Mouse (Mus musculus) forebrain, embryonic 11.5 days (tissue): ENCODE measurements around the gene Fmnl2. TPM values are rescaled to one million over a fixed set of nuclear protein-coding genes. Genes with fewer than 3 reads are reported as not detected.

Experiments
- ATAC-seq: fragments of 200-750 bp; cut with Nextera tagmentation; replicated peaks from 2 replicates; pipeline ENCODE4 v1.8.0; 2017; ENCODE audit warnings: moderate TSS enrichment; ENCODE audit not compliant: low FRiP score
- DNase-seq: peaks from one replicate; pipeline ENCODE4 v3.0.0-alpha.2; 2017; ENCODE audit warnings: low spot score
- H3K27ac ChIP-seq: fragments of 300-500 bp; sonication (generic); 2 replicates; pipeline ENCODE4 v1.5.1; 2014; ENCODE audit warnings: low read depth, low read length
- H3K27me3 ChIP-seq: fragments of 300-500 bp; sonication (generic); 2 replicates; pipeline ENCODE4 v1.6.1; 2014; ENCODE audit warnings: mild to moderate bottlenecking, low read length, mixed read lengths; ENCODE audit not compliant: control insufficient read depth, insufficient read depth
- H3K36me3 ChIP-seq: fragments of 300-500 bp; sonication (generic); 2 replicates; pipeline ENCODE4 v1.6.1; 2014; ENCODE audit warnings: mild to moderate bottlenecking, low read length, moderate library complexity, mixed read lengths; ENCODE audit not compliant: control insufficient read depth, insufficient read depth
- H3K4me1 ChIP-seq: fragments of 300-500 bp; sonication (generic); replicated peaks from 2 replicates; pipeline ENCODE4 v1.6.1; 2014; ENCODE audit warnings: low read length, mixed read lengths; ENCODE audit not compliant: control insufficient read depth, insufficient read depth
- H3K4me2 ChIP-seq: fragments of 300-500 bp; sonication (generic); 2 replicates; pipeline ENCODE4 v1.6.1; 2014; ENCODE audit warnings: low read depth, mild to moderate bottlenecking, low read length, moderate library complexity, mixed read lengths; ENCODE audit not compliant: severe bottlenecking
- H3K4me3 ChIP-seq: fragments of 300-500 bp; sonication (generic); 2 replicates; pipeline ENCODE4 v1.5.1; 2014; ENCODE audit warnings: low read depth, low read length
- H3K9ac ChIP-seq: fragments of 300-500 bp; sonication (generic); 2 replicates; pipeline ENCODE4 v1.6.1; 2014; ENCODE audit warnings: low read length
- H3K9me3 ChIP-seq: fragments of 300-500 bp; sonication (generic); 2 replicates; pipeline ENCODE4 v1.6.1; 2016; ENCODE audit warnings: low read length, mixed read lengths; ENCODE audit not compliant: control insufficient read depth
- WGBS: fragments of 180-500 bp; shearing (Covaris S2); extraction: QIAGEN DNeasy Blood & Tissue Kit; methylation state at CpG from one replicate; pipeline ENCODE4 v1.1.7; 2014; 5-methylcytosine and 5-hydroxymethylcytosine counted together
- polyA plus RNA-seq: library from polyadenylated mRNA; unstranded; fragments of >200 nt; fragmentation: Nextera tagmentation; extraction: Ambion mirVana; gene quantifications from 2 replicates; pipeline ENCODE4 v1.2.1, GENCODE M21; 2014

The Fmnl2 gene
- polyA plus RNA-seq, 1 experiment from 2014 or later: 10.4 TPM

- Histone ChIP-seq H3K9ac (peak overlapping the region; percentile 87), H3K4me2 (peak overlapping the region; percentile 51), H3K4me3 (peak overlapping the region; percentile 76), H3K9me3 (no peaks in the 10 kb centered on the region), H3K27me3 (no peaks in the 10 kb centered on the region), H3K36me3 (no peaks in the 10 kb centered on the region), H3K4me1 (peaks cover 15% of the 10 kb centered on the region; the same call in 1 of the 2 replicates), H3K27ac (0 out of 2 replicates have a peak overlapping the region, but pooled peaks have one; percentile 21)
- DNase-seq (peak; percentile 58), ATAC-seq (no peak)
- 8% methylated on average over 7 of the region's 7 CpGs for WGBS
These were observed 1.8 kb downstream of the Fmnl2 start for GRCm38 (mm10) chr2:52859466-52859840.

DNA sequence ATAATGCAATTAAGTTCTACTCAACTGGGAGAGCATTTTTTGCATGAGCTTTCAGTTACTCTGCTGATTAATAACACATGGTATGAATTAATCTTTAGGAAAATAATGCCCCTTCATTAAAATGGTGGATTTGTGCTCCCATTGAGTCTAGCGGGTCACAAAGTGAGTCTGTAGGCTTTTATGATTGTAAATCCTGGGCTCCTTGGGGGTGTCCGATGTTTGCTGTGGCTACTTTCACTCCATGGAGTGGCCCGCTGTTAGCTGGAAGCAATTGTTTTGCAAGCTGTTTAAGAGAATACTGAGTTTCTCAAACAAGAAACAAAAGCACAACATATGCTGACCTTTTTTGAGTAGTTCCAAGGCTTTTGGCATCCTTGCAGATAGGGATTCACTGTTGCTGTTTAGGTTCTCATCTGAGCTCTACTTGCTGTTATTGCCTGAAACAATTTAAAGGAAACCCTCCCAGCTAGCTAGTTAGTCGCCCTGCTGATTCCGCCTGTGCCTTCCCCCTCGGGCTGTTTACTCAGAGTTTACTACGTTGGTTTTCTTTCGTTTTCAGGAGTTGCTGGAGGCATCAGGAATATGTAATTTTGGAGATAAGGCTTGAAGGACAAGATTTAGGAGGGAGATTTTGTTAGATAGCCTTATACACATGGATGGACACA lies 2.6 kb downstream of the Fmnl2 start:
- Histone ChIP-seq H3K9ac (peak overlapping the region; percentile 31; the same call in 1 of the 2 replicates), H3K36me3 (no peaks in the 10 kb centered on the region), H3K4me1 (peaks cover 15% of the 10 kb centered on the region; the same call in 1 of the 2 replicates), H3K4me2 (peak overlapping the region; percentile 51), H3K9me3 (no peaks in the 10 kb centered on the region), H3K27me3 (no peaks in the 10 kb centered on the region), H3K27ac (no peak overlapping the region), H3K4me3 (peak overlapping the region; percentile 76)
- ATAC-seq: no peak
- 15% methylated on average over 8 of the region's 8 CpGs for WGBS
- DNase-seq: no peak

- Histone ChIP-seq H3K4me2 (no peak overlapping the region), H3K4me3 (no peak overlapping the region)
These were observed 4.5 kb downstream of the Fmnl2 start for GRCm38 (mm10) chr2:52862046-52862759.

DNA sequence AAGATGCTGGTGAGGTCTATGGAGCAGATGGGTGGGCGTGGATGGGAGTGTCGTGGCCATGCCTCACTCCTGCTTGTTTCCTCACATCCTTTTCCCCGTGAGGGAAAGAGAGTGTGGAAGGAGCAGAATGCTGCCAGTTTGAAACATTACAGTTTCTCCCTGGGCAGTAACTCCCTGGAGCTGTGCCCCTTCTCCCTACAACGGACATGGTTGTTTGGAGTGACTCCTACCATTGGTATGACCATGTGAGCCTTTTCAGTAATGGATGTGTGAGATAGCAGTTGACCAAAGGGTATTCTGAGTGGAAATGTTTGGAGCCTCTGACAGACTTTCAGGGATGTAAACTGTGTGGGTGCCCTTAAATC lies 5.1 kb downstream of the Fmnl2 start:
- Histone ChIP-seq H3K27me3 (no peaks in the 10 kb centered on the region), H3K4me2 (no peak overlapping the region), H3K9me3 (no peaks in the 10 kb centered on the region), H3K27ac (no peak overlapping the region), H3K4me1 (peaks cover 15% of the 10 kb centered on the region; the same call in 1 of the 2 replicates), H3K9ac (no peak overlapping the region), H3K4me3 (no peak overlapping the region), H3K36me3 (peaks cover 2% of the 10 kb centered on the region; the same call in 1 of the 2 replicates)
- DNase-seq: no peak
- 90% methylated on average over 4 of the region's 4 CpGs for whole genome bisulfite sequencing
- ATAC-seq: no peak

More at GRCm38 (mm10) chr2:52862046-52862759, 4.5 kb downstream of the Fmnl2 start:
- H3K9me3 ChIP-seq: no peaks in the 10 kb centered on the region
- peaks cover 15% of the 10 kb centered on the region; the same call in 1 of the 2 replicates for H3K4me1 ChIP-seq
- DNase-seq (no peak), ATAC-seq (no peak)
- H3K36me3 ChIP-seq: no peaks in the 10 kb centered on the region
- 94% methylated on average over 9 of the region's 9 CpGs for WGBS
- H3K9ac ChIP-seq: no peak overlapping the region
- no peak overlapping the region for H3K27ac ChIP-seq
- no peaks in the 10 kb centered on the region for H3K27me3 ChIP-seq

- Histone ChIP-seq H3K36me3 (peaks cover 3% of the 10 kb centered on the region; the same call in 1 of the 2 replicates), H3K9ac (no peak overlapping the region), H3K27ac (no peak overlapping the region), H3K27me3 (no peaks in the 10 kb centered on the region), H3K4me3 (no peak overlapping the region), H3K9me3 (no peaks in the 10 kb centered on the region), H3K4me1 (peaks cover 10% of the 10 kb centered on the region; the same call in 1 of the 2 replicates), H3K4me2 (no peak overlapping the region)
- ATAC-seq: no peak
- DNase-seq: no peak
- 95% methylated on average over 7 of the region's 7 CpGs for WGBS
These were observed 7.0 kb downstream of the Fmnl2 start for GRCm38 (mm10) chr2:52864635-52865034.

GRCm38 (mm10) chr2:52866151-52866550 lies 8.5 kb downstream of the Fmnl2 start:
- H3K36me3 ChIP-seq: peaks cover 3% of the 10 kb centered on the region; the same call in 1 of the 2 replicates
- H3K9me3 ChIP-seq: no peaks in the 10 kb centered on the region
- H3K4me1 ChIP-seq: no peaks in the 10 kb centered on the region; the same call in 1 of the 2 replicates
- DNase-seq (no peak), ATAC-seq (no peak)
- no peak overlapping the region for H3K4me2 ChIP-seq
- no peak overlapping the region for H3K4me3 ChIP-seq
- no peak overlapping the region for H3K9ac ChIP-seq
- no peak overlapping the region for H3K27ac ChIP-seq
- H3K27me3 ChIP-seq: no peaks in the 10 kb centered on the region
- WGBS: 73% methylated on average over 3 of the region's 3 CpGs

DNA sequence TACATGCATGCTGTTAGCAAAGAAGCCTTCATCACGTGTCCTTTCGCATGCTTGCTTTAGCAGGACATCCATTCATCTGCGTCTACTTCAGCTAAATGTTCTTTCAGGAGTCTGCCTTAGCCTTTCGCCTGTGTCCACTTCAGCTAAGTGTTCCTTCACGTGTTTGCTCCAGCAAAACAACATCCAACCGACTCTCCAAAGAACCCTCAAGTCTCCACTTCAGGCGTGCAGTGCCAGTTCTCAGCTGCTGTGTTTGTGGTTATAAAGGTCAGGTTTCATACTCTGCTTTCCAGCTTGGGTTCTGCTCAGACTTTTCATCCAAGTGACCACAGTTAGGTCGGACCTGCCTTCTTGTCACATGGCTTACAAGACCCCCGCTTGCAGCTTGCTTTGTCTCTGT lies 10.1 kb downstream of the Fmnl2 start:
- no peak for DNase-seq
- H3K9me3 ChIP-seq: no peaks in the 10 kb centered on the region
- 90% methylated on average over 9 of the region's 9 CpGs for WGBS
- no peak overlapping the region for H3K4me2 ChIP-seq
- H3K4me1 ChIP-seq: no peaks in the 10 kb centered on the region
- no peak overlapping the region for H3K4me3 ChIP-seq
- ATAC-seq: no peak
- H3K27ac ChIP-seq: no peak overlapping the region
- peaks cover 3% of the 10 kb centered on the region; the same call in 1 of the 2 replicates for H3K36me3 ChIP-seq
- H3K27me3 ChIP-seq: no peaks in the 10 kb centered on the region
- no peak overlapping the region for H3K9ac ChIP-seq

- DNase-seq (no peak), ATAC-seq (no peak)
- Histone ChIP-seq H3K4me3 (no peak overlapping the region), H3K4me1 (no peaks in the 10 kb centered on the region), H3K27me3 (no peaks in the 10 kb centered on the region), H3K4me2 (no peak overlapping the region), H3K36me3 (peaks cover 3% of the 10 kb centered on the region; the same call in 1 of the 2 replicates), H3K27ac (no peak overlapping the region), H3K9me3 (no peaks in the 10 kb centered on the region), H3K9ac (no peak overlapping the region)
- WGBS: 85% methylated on average over 5 of the region's 5 CpGs
These were observed 10.5 kb downstream of the Fmnl2 start for GRCm38 (mm10) chr2:52868181-52868580.
